Mouse (Mus musculus) frontal cortex, adult (tissue): ENCODE measurements around the gene Apopt1.

Source experiments
- ATAC-seq: cut with Nextera tagmentation; 2 replicates; pipeline ENCODE4 v1.9.2; 2017; ENCODE audit warnings: mild to moderate bottlenecking, moderate library complexity, mixed read lengths; ENCODE audit not compliant: low TSS enrichment

Apopt1 gene

GRCm38 (mm10) chr12:111713004-111713651, at the start of gene Apopt1, which contains the start of gene Bag5:
Apopt1 (plus strand) TSS chr12:111713261.
Bag5 (minus strand) TSS chr12:111713257.
- ATAC-seq: peak; percentile 87

GRCm38 (mm10) chr12:111664144-111664634, 48.9 kb upstream of the Apopt1 start:
- ATAC-seq: no peak

- ATAC-seq: no peak
Observed at GRCm38 (mm10) chr12:111665041-111665880, 47.8 kb upstream of the Apopt1 start.

- peak; percentile 44 for ATAC-seq
Observed at GRCm38 (mm10) chr12:111666380-111666779, 46.7 kb upstream of the Apopt1 start.

GRCm38 (mm10) chr12:111667421-111667820, 45.6 kb upstream of the Apopt1 start:
- no peak for ATAC-seq

- peak; percentile 8 for ATAC-seq
Observed at GRCm38 (mm10) chr12:111668457-111668912, 44.6 kb upstream of the Apopt1 start.

- peak; percentile 3; the same call in 1 of the 2 replicates for ATAC-seq
Observed at GRCm38 (mm10) chr12:111669000-111669788, 43.9 kb upstream of the Apopt1 start.

- no peak for ATAC-seq
Observed at GRCm38 (mm10) chr12:111669961-111670360, 43.1 kb upstream of the Apopt1 start.

GRCm38 (mm10) chr12:111670371-111670971, 42.6 kb upstream of the Apopt1 start:
- peak; percentile 10; the same call in 1 of the 2 replicates for ATAC-seq

- ATAC-seq: no peak
Observed at GRCm38 (mm10) chr12:111670976-111671375, 42.1 kb upstream of the Apopt1 start.

- no peak; the same call in 1 of the 2 replicates for ATAC-seq
Observed at GRCm38 (mm10) chr12:111671431-111671902, 41.6 kb upstream of the Apopt1 start.

GRCm38 (mm10) chr12:111672176-111672575, 40.9 kb upstream of the Apopt1 start, which contains the start of gene Ckb:
Ckb (minus strand) TSS chr12:111672338.
- peak; percentile 66 for ATAC-seq

GRCm38 (mm10) chr12:111672581-111672980, 40.5 kb upstream of the Apopt1 start:
- peak; percentile 4; the same call in 1 of the 2 replicates for ATAC-seq

- no peak for ATAC-seq
Observed at GRCm38 (mm10) chr12:111674850-111675486, 38.1 kb upstream of the Apopt1 start.

- no peak for ATAC-seq
Observed at GRCm38 (mm10) chr12:111675797-111676580, 37.1 kb upstream of the Apopt1 start.

- no peak for ATAC-seq
Observed at GRCm38 (mm10) chr12:111677421-111677820, 35.6 kb upstream of the Apopt1 start.

- ATAC-seq: peak; percentile 54
Observed at GRCm38 (mm10) chr12:111677882-111678669, 35.0 kb upstream of the Apopt1 start, which contains the start of gene Trmt61a. Trmt61a (plus strand) TSS chr12:111678105.

- ATAC-seq: no peak
Observed at GRCm38 (mm10) chr12:111678670-111678933, 34.5 kb upstream of the Apopt1 start.

GRCm38 (mm10) chr12:111678997-111679396, 34.1 kb upstream of the Apopt1 start:
- no peak for ATAC-seq
